Mouse (Mus musculus) liver, postnatal 0 days (tissue): ENCODE measurements around the gene Pif1.

Experiments
- CTCF ChIP-seq: sonication (generic); IDR thresholded peaks from 2 replicates; pipeline ENCODE4 v1.5.1; 2016; ENCODE audit warnings: antibody characterized with exemption, low read depth
- EP300 ChIP-seq: IDR thresholded peaks from 2 replicates; pipeline ENCODE4 v1.6.1; 2016; ENCODE audit warnings: antibody characterized with exemption, low read depth, mild to moderate bottlenecking

DNA sequence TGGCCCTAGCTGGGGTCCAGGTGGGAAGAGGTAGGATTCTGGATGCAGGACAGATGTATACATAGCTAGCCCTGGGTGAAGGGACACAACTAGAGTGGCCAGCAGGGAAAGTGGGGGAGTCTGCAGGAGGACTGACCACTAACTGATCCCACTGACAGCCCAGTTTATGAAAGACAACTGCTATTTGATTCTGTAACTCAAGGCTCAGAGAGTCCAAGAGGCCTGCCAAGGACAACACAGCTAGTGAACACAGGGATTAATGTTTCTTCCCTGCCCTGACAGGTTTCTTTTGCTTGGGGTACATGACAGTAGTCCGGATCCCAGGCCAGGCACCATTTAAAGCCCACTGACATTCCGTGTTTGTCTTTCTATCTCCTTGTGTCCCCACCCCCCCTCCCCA, 20.2 kb downstream of the Pif1 start:
- TF ChIP-seq CTCF (no peak), EP300 (no peak)
